Mouse (Mus musculus): ENCODE results near the gene 1110012L19Rik.
"Not testable (repeated sequence)": the region's sequence is repeated elsewhere in the genome, so short reads cannot be mapped to it uniquely, and the experiment has no call there.

The 1110012L19Rik gene

DNA sequence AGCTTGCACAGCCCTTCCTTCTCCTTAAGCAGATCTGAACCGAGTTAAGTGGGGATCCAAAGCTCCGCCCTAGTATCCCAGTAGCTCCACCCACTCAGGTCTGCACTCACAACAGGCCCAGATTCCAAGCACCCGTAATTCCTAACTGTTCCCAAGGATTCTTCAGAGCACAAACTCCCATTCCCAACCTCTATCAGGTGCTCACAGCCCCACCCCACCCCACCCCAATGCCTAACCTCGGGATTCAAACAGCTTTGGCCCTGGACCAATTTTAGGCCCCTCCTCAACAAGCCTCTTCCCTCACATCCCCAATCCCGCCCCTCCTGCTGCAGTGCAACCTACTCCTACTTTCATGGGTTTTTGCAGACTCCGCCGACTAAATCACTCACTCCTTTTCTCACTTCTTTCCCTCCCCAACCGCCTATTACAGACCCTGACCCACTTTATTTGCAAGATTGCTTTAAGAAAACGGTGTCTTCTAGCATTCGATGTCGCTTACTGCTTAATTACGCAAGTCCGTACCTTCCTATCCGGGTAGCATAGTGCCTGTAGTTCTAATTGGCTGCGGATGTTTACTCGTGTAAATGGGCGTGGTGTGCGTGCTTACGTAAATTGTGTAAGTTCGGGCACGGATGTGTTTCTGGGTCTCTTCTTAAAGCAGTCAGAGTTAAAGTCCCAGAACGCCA, at the start of gene 1110012L19Rik:
1110012L19Rik (plus strand) TSS at position 602 of the 686 bp plus-strand sequence.
- DNase-seq (ENCODE audit: low read depth, low spot score), result peak; percentile 95

GRCm38 (mm10) chrX:70362985-70363384, 22.7 kb upstream of the 1110012L19Rik start:
- peak; percentile 68 for DNase-seq (ENCODE audit: low read depth, low spot score)

DNA sequence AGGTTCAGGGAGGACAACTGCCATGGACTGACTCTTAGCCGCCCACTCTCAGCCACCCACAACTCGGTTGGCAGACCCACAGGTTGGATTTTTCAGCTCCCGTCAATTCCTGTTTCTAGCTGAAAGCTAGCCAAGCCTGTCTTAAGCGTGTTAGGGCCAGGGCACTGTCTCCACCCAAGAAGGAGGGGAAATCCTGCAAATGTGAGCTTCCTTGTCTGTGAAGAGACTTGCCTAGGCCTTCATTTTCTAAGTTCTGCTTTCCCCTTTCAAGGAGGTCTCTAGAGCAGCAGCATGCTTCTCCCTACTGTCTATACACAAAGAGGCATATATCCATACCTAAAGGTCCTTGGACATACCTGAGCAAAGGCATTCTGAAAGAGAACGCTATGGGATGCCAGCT, 22.2 kb upstream of the 1110012L19Rik start:
- peak; percentile 37 for DNase-seq (ENCODE audit: low read depth, low spot score)

DNA sequence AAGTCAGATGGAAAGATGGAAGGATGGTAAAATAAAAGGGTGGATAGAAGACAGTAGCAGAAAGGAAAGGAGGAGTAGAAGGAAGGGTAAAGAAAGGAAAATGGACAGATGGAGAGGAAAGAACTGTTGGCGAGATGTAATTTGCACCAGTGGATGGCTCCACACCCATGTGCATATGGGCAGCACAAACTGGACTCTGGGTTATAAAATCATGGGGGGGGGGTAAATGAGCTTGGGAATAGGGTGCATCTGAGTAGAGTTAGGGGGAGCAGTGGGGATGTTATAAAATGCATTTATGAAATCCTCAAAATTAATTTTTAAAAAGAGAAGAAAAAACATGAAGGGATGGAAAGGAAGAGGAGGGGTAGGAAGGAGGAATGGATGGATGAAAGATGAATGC, 21.5 kb upstream of the 1110012L19Rik start:
- DNase-seq (ENCODE audit: low read depth, low spot score), result peak; percentile 15

GRCm38 (mm10) chrX:70364661-70365613, 20.7 kb upstream of the 1110012L19Rik start, which contains the start of gene Ids:
Ids (minus strand) TSS chrX:70365084.
- peak; percentile 95 for DNase-seq (ENCODE audit: low read depth, low spot score)

- DNase-seq (ENCODE audit: low read depth, low spot score), result not testable (repeated sequence)
Measured at GRCm38 (mm10) chrX:70369758-70370157, 15.9 kb upstream of the 1110012L19Rik start.

GRCm38 (mm10) chrX:70374469-70375110, 11.1 kb upstream of the 1110012L19Rik start:
- not testable (repeated sequence) for DNase-seq (ENCODE audit: low read depth, low spot score)

DNA sequence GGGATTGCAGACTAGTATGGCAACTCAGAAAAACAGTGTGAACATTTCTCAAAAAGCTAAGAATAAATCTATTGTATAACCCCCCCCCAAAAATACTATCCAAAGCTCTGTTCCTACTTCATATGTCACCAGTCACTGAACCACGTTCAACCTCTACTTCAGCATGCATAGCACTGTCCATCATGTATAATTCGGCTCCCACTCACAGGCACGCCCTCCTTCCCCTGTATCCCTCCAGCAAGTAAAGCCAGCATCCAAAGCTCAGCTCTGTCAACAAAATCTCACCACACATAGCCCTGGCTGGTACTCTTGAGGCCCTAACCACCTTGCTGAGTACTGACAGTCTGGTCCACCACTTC, 781 bp upstream of the 1110012L19Rik start:
- DNase-seq (ENCODE audit: low read depth, low spot score), result no peak

DNA sequence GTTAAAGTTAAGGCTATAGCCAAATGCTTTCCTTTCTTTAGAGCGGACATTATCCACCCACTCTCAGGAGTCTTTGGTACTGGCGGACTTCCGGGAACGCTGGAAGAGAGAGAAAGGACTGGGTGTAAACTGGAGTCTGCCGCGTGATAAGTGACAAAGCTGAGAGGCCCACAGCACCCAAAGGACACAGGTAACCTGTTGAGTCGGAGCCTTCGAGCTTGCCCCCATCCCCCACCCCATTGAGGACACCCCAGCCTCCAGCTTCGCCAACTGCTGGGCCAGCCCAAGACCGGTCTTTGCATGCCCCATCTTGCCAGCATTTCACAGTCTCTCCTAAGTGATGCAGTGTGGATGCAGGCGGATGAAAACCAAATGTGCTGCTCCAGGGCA, 280 bp downstream of the 1110012L19Rik start:
- DNase-seq (ENCODE audit: low read depth, low spot score), result no peak

- DNase-seq (ENCODE audit: low read depth, low spot score), result peak; percentile 8
Measured at GRCm38 (mm10) chrX:70392636-70393035, 7.0 kb downstream of the 1110012L19Rik start.

DNA sequence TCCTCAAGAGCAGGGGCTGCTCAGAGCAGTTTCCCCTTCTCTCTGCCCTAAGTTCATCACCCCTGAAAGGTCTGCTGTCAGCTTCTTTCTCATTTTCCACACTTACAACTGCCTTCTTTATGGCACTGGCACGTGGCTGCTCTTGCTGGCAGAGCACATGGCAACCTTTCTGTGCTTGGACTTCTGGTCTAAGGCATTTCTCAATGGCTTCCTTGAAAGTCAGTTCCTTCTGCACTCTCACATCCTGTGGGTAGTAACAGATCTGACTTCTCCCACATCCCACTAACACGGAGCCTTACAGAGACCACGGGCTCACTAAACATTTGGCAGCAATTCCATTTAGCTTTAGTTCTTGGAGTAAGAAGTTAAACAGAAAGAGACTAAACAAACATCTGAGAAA, 39.8 kb downstream of the 1110012L19Rik start:
- DNase-seq (ENCODE audit: low read depth, low spot score), result not testable (repeated sequence)
